Mouse (Mus musculus) liver, embryonic 14.5 days (tissue): ENCODE measurements around the gene Nod2. TPM values are rescaled to one million over a fixed set of nuclear protein-coding genes. Genes with fewer than 3 reads are reported as not detected.

Experiments
- ATAC-seq: fragments of 200-750 bp; cut with Nextera tagmentation; 2 replicates; pipeline ENCODE4 v1.8.0; 2017; ENCODE audit warnings: moderate number of reproducible peaks, mild to moderate bottlenecking, moderate library complexity; ENCODE audit not compliant: insufficient read depth
- DNase-seq, 3 experiments: peaks; one replicate each; pipeline ENCODE4 v3.0.0-alpha.2; 2012 to 2013; ENCODE audit warnings: low read depth in 3 of 3, low spot score in 3 of 3
- H3K27ac ChIP-seq: fragments of 300-500 bp; sonication (generic); 2 replicates; pipeline ENCODE4 v1.5.1; 2014; ENCODE audit warnings: moderate library complexity, mild to moderate bottlenecking, control low read depth, inconsistent platforms
- H3K27me3 ChIP-seq: fragments of 300-500 bp; sonication (generic); 2 replicates; pipeline ENCODE4 v1.6.1; 2014; ENCODE audit warnings: mild to moderate bottlenecking, low read length, moderate library complexity; ENCODE audit not compliant: control insufficient read depth, insufficient read depth
- H3K36me3 ChIP-seq: fragments of 300-500 bp; sonication (generic); replicated peaks from 2 replicates; pipeline ENCODE4 v1.6.1; 2014; ENCODE audit warnings: low read depth; ENCODE audit not compliant: control insufficient read depth, insufficient read depth
- H3K4me1 ChIP-seq, 2 experiments: fragments of 200-500 bp in 1 of 2; fragments of 300-500 bp in 1 of 2; sonication (generic) in 1 of 2; replicated peaks; 2 replicates each; pipeline ENCODE4 v1.6.1; 2012 to 2014; ENCODE audit warnings: antibody characterized with exemption in 1 of 2, inconsistent platforms in 1 of 2, low read length in 1 of 2; ENCODE audit not compliant: control insufficient read depth in 2 of 2, insufficient read depth in 2 of 2
- H3K4me2 ChIP-seq: fragments of 300-500 bp; sonication (generic); 2 replicates; pipeline ENCODE4 v1.6.1; 2014; ENCODE audit warnings: low read depth, mild to moderate bottlenecking, control low read depth, moderate library complexity
- H3K4me3 ChIP-seq, 2 experiments: fragments of 200-500 bp in 1 of 2; fragments of 300-500 bp in 1 of 2; sonication (generic) in 1 of 2; 2 replicates each; pipeline ENCODE4 v1.5.1; 2012 to 2014; ENCODE audit warnings: low read depth in 2 of 2, low read length in 2 of 2, mild to moderate bottlenecking in 2 of 2, control low read depth in 1 of 2, inconsistent platforms in 1 of 2, moderate library complexity in 1 of 2; ENCODE audit not compliant: insufficient read depth in 1 of 2
- H3K9ac ChIP-seq: fragments of 300-500 bp; sonication (generic); replicated peaks from 2 replicates; pipeline ENCODE4 v1.6.1; 2014; ENCODE audit warnings: mild to moderate bottlenecking, control low read depth, moderate library complexity
- H3K9me3 ChIP-seq: fragments of 300-500 bp; sonication (generic); 2 replicates; pipeline ENCODE4 v1.6.1; 2016; ENCODE audit warnings: low read length, mixed read lengths; ENCODE audit not compliant: control insufficient read depth
- CTCF ChIP-seq: IDR thresholded peaks from 2 replicates; pipeline ENCODE4 v1.5.1; 2016; ENCODE audit warnings: antibody characterized with exemption, low read depth, control low read depth
- EP300 ChIP-seq: IDR thresholded peaks from 2 replicates; pipeline ENCODE4 v1.6.1; 2016; ENCODE audit warnings: antibody characterized with exemption, low read depth
- WGBS: fragments of 180-500 bp; shearing (Covaris S2); extraction: QIAGEN DNeasy Blood & Tissue Kit; methylation state at CpG from one replicate; pipeline ENCODE4 v1.1.7; 2014; ENCODE audit not compliant: insufficient replicate concordance; 5-methylcytosine and 5-hydroxymethylcytosine counted together
- polyA plus RNA-seq, 2 experiments: library from polyadenylated mRNA; depleted of rRNA in 1 of 2; stranded (reverse) in 1 of 2; unstranded in 1 of 2; fragments of >200 nt; fragmentation: Nextera tagmentation in 1 of 2; extraction: Ambion mirVana in 1 of 2; gene quantifications; 2 replicates each; pipeline versions ENCODE4 v1.2.1 to v1.2.3; 2012 to 2014

Gene Nod2
- polyA plus RNA-seq, 2 experiments = 0.04 TPM; not detected in 1

GRCm38 (mm10) chr8:88686906-88687235 lies 39.8 kb downstream of the Nod2 start:
- whole genome bisulfite sequencing = 64% methylated on average over 8 of the region's 8 CpGs
- no peak for ATAC-seq
- no peak for DNase-seq
- H3K4me1 ChIP-seq = no peaks in the 10 kb centered on the region
- H3K4me3 ChIP-seq = no peak overlapping the region
- TF ChIP-seq EP300 (no peak), CTCF (no peak)
- no peak overlapping the region for H3K4me2 ChIP-seq
- H3K27ac ChIP-seq = no peak overlapping the region
- H3K9ac ChIP-seq = no peak overlapping the region
- no peaks in the 10 kb centered on the region for H3K27me3 ChIP-seq
- H3K9me3 ChIP-seq = no peaks in the 10 kb centered on the region
- H3K36me3 ChIP-seq = no peaks in the 10 kb centered on the region

GRCm38 (mm10) chr8:88689151-88689550 lies 42.0 kb downstream of the Nod2 start:
- Histone ChIP-seq H3K4me2 (no peak overlapping the region), H3K9me3 (no peaks in the 10 kb centered on the region), H3K9ac (no peak overlapping the region), H3K36me3 (no peaks in the 10 kb centered on the region), H3K4me3 (no peak overlapping the region), H3K4me1 (no peaks in the 10 kb centered on the region), H3K27me3 (no peaks in the 10 kb centered on the region), H3K27ac (no peak overlapping the region)
- WGBS = 57% methylated on average over 6 of the region's 6 CpGs
- no peak for DNase-seq
- TF ChIP-seq CTCF = no peak
- TF ChIP-seq EP300 = no peak
- ATAC-seq = no peak

- WGBS = 62% methylated on average over 6 of the region's 6 CpGs
- no peak for TF ChIP-seq CTCF
- H3K27ac ChIP-seq = no peak overlapping the region
- no peaks in the 10 kb centered on the region for H3K36me3 ChIP-seq
- H3K4me3 ChIP-seq = no peak overlapping the region
- H3K27me3 ChIP-seq = no peaks in the 10 kb centered on the region
- no peak overlapping the region for H3K4me2 ChIP-seq
- no peaks in the 10 kb centered on the region for H3K9me3 ChIP-seq
- no peaks in the 10 kb centered on the region; a peak in 1 of 4 replicates for H3K4me1 ChIP-seq
- no peak for DNase-seq
- no peak for ATAC-seq
- no peak overlapping the region for H3K9ac ChIP-seq
These were observed 42.8 kb downstream of the Nod2 start for GRCm38 (mm10) chr8:88689891-88690290.

GRCm38 (mm10) chr8:88691342-88691948 lies 44.3 kb downstream of the Nod2 start:
- DNase-seq = no peak
- Histone ChIP-seq H3K4me1 (peaks cover 0 to 4% of the 10 kb centered on the region in 2 experiments; a peak in 3 of 4 replicates), H3K9me3 (no peaks in the 10 kb centered on the region), H3K27me3 (no peaks in the 10 kb centered on the region), H3K36me3 (no peaks in the 10 kb centered on the region), H3K27ac (no peak overlapping the region), H3K4me2 (no peak overlapping the region), H3K4me3 (no peak overlapping the region), H3K9ac (no peak overlapping the region)
- 28% methylated on average over 4 of the region's 4 CpGs for WGBS
- TF ChIP-seq CTCF (no peak), EP300 (no peak)
- ATAC-seq = no peak

GRCm38 (mm10) chr8:88691961-88692360 lies 44.8 kb downstream of the Nod2 start:
- no peak for ATAC-seq
- WGBS = 16% methylated on average over 7 of the region's 7 CpGs
- no peak overlapping the region for H3K4me2 ChIP-seq

More at GRCm38 (mm10) chr8:88691961-88692360, 44.8 kb downstream of the Nod2 start:
- peaks cover 0 to 4% of the 10 kb centered on the region in 2 experiments; a peak in 3 of 4 replicates for H3K4me1 ChIP-seq
- H3K9ac ChIP-seq = no peak overlapping the region
- no peaks in the 10 kb centered on the region for H3K27me3 ChIP-seq
- no peak for DNase-seq
- TF ChIP-seq CTCF (no peak), EP300 (no peak)
- no peak overlapping the region for H3K4me3 ChIP-seq
- H3K27ac ChIP-seq = no peak overlapping the region
- no peaks in the 10 kb centered on the region for H3K36me3 ChIP-seq
- H3K9me3 ChIP-seq = no peaks in the 10 kb centered on the region
